Mouse (Mus musculus): ENCODE measurements around the gene Cd37. TPM values are rescaled to one million over a fixed set of nuclear protein-coding genes. Genes with fewer than 3 reads are reported as not detected.

Gene Cd37
- total RNA-seq, 2 experiments from 2014 or later = 4.0 to 7.4 TPM

DNA sequence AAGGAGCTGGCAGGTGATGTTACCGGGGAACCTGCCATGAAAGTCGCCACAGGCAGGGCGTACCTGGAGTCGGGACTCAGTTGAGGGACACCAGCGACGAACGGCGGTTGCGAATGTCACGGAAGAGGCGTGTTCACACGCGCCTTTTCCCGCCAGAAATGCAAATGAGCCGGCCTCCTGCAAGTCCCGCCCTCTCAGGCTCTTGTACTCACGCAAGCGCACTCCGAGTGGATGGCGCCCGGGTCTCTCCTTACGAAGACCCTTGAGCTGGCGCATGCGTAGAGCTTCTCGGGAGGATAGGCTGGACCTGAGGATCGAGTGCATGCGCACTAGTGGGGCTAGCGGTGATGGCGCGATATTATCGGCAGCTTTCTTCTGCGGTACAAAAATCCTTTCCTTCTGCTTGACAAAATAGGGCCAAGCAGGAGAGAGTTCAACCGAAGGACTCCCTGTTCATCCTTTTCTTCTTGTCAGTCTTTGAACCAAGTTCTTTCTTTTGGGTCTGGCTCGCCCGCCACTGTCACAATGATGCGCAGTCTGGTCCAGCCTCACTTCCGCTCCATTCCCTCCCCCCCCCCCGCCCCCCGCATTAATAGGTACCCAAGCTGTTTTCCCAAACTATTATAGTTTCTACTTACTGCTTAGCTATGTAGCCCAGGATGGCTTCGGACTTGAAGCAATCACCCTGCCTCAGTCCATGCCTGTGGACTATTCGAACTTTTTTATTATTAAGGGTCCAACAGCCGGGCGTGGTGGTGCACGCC, 34.4 kb downstream of the Cd37 start, which contains the start of gene Ccdc155:
TSS of gene Ccdc155 (minus strand) at position 513 of the 764 bp plus-strand sequence.
- DNase-seq (ENCODE audit: low spot score in 2 of 2) = peak; percentile 70 to 75

DNA sequence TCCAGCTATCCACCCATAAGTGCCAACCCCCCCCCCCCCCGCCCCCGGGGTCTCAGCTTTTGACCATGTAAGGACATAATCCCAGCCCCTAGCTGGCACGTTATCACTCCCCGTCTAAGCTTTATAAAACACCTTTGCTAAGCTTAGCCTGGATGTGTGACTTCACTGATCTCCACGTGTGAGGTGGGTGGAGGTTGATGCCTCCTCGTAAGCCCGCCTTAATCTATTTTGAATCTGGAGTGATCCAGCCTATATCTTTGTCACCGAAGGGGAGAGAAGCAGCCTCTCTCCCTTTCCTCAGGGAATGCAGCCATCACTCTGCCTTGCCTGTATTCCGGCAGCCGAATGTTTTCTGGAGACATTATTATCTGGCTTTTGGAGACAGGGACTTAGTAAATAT, 36.3 kb downstream of the Cd37 start:
- no peak for DNase-seq (ENCODE audit: low spot score in 2 of 2)

DNA sequence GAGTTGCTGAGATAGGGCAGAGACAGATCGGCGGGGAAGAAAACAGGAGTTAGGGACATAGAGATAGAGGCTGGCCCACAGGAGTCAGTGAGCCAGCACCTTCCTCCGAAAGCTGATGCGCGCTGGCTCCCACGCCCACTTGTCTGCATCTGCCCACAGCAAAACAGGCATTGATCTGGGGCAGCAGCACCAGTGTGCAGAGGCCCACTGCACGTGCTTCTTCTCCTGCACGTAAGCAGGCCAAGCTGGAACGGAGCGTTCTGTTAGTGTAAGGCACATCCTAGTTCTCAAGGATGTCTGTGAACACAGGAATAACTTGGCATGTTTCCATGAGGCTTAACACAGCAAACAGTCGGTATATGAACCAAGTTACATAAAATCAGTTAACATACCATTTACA, 40.0 kb downstream of the Cd37 start:
- no peak for DNase-seq (ENCODE audit: low spot score in 2 of 2)

DNA sequence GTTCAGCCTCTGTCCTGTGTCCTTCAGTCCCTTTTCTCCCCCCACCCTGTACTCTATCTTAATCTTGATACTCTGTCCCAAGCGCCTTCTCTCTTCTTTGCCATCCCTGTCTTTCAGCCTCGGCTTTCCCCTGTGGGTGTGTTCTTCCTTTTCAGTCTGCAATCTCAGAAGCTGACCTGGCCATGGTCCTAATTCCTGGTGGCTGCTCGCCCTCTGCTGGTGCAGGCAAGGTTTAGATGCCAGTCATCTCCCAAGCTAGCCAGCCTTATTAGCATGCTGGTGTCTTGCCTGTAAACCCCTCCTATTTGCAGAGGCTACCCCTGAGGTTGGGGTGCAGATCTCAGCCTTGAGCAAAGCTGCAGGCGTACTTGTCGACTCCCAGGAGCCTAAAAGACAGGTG, 40.5 kb downstream of the Cd37 start:
- DNase-seq (ENCODE audit: low spot score in 2 of 2) = peak; percentile 59 to 64

DNA sequence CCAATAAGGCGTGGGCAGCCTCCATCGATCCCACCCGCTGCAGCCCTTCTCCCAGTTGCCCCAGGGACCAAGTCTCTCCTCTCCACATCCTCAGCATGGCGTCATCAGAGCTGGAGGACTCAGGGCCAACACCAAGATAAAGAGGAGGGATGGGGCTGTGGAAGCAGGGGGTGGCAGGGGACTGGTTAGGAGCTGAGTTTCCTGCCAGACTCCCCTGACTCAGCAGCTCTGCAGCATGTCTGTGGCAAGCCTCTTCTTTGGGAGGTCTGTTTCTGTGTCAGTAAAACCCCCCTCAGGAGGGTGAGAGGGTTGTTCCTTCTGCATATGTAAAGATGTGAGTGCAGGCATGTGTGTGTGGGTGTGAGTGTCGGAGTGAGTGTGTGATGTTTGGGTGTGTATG, 41.9 kb downstream of the Cd37 start:
- DNase-seq (ENCODE audit: low spot score in 2 of 2) = no peak

DNA sequence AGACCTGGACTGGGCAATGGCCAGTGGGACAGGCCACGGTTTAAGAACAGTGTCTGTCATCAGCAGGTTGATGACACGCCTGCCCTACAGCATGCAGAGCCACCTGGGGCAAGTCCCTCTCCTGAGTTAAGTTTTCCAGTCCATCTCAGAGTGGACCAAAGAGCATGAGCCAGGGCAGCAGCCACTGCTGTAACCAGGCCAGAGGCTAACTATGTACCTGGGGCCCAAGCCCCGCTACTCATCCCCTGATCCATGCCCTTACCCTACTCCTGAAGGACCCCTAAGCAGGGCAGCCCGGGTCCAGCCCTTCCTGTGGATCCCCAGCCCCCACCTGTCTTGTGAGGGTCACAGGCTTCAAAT, 42.8 kb downstream of the Cd37 start:
- DNase-seq (ENCODE audit: low spot score in 2 of 2) = no peak

DNA sequence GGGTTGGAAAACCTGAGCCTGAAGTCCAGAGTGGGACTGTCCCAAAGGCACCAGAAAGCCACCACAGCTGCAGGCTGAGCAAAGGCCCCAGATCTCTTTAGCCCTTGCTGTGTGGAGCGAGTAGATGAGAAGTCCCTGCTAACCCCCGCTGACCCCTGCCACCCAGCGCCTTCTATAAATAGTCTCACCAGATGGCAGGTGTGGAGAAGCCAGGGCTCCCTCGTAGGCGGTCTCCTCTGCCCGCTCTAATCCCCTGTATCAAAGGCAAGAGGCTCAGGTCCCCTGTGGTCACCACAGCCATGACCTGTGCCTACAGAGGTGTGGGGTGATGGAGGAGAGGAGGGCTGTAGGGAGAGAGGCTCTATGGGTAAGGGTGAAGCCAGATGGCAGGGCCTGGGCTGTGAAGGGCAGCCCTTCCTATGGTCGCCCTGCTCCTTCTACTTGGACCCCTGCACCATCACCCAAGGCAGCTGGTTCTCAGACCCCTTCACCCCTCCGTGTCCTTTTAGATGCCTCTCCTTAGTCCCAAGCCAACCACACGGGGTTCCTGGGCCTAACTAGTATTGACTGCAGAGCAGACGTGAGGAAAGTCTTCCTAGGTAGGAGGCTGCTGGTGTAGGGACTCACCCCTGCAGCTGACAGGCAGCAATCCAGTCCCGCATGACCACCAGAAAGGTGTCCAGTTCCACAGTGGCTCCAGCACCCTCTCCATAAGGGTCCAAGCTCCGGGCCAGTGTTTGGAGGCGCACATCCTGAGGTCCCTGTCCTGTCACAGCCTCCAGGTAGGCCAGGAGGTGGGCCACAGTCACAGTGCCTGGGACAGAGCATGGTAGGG, 43.4 kb downstream of the Cd37 start:
- DNase-seq (ENCODE audit: low spot score in 2 of 2) = no peak

DNA sequence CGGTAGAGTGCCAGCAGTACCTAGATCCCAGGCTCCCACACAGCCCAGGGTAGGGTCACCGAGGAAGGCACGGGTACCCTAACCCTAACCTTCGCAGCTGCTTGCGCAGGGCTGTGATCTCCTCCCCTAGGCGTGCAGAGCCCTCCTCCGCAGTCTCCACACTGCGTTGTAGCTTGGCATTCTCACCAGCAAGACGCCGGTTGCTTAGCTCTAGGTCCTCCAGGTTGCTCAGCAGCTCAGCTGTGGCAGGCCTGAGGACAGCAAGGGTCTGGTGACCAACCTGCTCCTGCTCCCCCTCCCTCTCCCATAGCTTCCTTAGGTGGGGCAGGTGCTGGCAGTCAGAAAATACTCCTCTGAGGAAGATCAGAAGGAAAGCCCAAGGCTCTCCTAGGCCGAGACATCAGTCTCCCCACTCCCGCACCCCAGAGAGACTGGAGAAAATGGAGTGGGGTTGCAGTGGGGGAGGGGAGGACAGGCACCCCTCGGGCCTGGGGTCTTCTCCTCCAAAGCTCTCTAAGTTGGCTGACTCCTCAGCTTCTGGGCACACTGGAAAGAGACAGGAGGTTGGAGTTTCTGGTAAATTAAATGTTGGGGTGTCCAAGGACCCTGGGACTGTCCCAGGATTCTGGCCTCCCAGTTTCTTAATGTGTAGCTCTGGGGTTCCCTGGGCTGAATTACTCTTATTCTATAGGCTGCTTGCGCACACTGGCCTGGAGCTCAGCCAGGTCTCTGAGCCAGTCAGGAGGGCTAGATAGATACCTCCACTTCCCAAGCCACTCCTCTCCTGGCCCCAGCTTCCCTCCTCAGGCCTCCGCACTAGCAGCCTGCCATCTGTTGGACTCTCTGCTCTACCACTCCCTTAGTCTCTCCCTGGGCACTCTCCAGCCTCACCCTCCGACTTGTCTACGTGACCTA, 44.8 kb downstream of the Cd37 start:
- DNase-seq (ENCODE audit: low spot score in 2 of 2) = no peak

DNA sequence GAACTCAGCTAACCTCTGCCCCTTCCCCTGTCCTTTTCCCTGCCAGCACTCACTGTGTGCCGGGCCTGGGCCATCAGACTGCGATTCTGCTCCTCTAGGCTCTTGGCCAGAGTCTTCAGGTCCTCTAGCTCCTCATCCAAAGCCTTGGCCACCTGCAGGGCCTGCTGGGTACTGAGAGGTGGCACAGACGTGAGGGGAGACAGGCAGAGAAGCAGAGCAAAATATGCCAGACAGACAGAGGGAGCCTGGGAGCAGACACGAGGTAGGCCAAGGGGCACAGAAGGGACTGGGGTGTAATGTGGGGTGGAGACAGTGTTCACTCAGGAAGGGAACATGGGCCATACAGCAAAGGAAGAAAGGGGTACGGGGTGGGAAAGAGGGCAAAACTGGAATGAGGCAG, 45.5 kb downstream of the Cd37 start:
- no peak for DNase-seq (ENCODE audit: low spot score in 2 of 2)

DNA sequence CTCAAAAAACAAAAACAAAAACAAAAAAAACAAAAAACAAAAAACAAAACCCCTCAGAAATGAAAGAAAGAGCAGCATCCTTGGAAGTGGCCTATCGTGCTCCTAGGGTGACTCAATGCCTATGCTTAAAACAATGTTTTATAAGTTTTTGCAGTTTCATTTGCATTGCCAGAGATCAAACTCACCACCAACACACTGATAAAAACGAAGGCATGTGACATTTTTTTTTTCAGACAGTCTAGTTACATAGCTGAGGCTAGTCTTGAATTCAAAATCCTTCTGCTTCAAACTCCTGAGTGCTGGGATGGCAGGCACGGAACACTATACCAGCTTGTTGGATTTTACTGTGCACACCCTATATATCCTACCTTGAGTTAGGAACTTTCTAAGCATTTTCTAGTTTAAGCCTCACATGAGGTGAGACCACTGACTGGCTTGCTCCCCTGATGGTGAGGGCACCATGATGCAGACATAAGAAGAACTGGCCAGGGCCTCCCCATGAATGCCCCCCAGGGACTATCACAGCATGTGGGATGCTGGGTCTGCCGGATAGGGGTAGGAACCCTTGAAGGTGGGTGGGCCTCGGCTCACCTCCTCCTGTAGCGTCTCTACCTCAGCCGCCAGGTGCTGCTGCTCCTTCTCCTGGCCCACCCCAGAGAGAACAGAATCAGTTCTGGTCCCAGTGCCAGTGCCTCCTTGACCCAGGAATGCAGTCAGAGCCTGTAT, 46.2 kb downstream of the Cd37 start:
- DNase-seq (ENCODE audit: low spot score in 2 of 2) = no peak

DNA sequence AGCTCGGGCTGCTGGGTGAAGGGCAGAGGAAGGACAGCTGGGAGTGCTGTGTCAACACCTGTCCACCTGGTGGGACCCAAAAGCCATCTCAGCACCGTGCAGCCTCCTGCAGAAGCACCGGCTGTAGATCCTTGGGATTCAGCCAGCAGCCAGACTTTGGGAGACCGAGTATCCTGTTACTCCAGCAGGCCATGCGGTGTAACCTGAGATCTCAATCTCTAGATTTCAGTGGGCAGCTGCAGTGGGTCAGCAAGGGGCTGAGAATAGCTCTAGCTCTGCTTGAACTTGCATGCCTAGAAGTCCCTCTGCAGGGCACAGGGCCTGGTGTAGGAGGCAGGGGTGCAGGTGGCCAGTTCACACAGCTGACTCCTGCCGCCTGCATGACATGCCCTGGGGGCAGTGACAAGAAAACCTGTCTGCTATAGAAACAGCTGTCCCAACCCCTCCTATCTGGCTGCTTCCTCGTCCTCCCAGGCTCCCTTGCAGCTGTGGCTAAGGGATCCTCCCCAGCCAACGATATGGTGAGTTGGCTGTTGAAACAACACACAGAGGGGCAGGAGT, 47.0 kb downstream of the Cd37 start:
- DNase-seq (ENCODE audit: low spot score in 2 of 2) = no peak

DNA sequence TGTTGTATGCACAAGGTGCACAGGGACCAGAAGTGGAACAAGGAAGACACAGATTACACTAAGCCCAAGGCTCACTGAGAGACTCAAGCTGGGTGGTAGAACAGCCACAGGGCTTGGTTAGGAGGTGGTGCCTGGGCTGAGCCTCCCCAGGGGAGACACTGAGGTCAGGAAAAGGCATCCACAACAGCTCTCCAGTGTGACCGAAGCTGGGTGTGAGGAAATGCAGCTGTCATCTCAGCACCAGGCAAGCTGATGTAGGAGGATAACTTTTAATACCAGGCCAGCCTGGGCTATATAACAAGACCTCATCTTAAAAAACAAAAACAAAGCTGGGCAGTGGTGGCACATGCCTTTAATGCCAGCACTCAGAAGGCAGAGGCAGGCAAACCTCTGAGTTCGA, 47.8 kb downstream of the Cd37 start:
- no peak for DNase-seq (ENCODE audit: low spot score in 2 of 2)

DNA sequence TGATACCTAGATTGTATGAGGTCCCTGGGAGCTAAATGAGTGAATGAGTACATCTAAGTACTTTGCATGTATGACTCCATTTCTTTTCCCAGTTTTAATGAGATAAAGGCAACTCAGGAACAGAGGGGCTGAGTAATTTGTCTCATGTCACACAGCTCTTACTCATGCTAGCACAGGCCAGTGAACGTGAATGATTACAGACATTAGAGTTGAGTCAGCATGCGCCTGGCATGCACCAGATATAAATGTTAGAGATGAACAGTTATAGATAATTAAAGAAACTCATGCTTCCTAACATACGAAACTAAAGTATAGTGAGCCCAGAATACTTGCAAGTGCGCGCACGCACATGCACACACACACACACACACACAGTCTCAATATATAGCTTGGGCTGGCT, 48.7 kb downstream of the Cd37 start:
- no peak for DNase-seq (ENCODE audit: low spot score in 2 of 2)

DNA sequence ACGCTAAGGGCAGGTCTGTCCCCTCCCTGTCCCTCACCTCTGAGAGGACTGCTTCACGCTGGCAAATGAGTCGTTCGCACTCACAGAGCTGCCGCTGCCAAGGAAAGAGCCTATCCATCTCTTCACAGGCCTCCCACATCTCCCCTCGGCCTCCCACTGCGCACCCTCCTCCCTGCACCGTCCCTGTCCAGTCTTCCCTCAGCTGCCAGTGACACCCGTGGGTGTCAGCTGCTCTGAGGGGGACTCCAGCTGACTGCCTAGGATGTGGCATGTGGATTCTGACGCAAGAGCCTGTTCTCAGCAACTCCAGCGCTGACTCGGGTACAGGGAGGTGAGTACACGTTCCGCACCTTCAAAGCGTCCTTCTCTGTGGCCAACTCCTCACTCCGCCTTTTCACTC, 49.3 kb downstream of the Cd37 start:
- no peak for DNase-seq (ENCODE audit: low spot score in 2 of 2)

DNA sequence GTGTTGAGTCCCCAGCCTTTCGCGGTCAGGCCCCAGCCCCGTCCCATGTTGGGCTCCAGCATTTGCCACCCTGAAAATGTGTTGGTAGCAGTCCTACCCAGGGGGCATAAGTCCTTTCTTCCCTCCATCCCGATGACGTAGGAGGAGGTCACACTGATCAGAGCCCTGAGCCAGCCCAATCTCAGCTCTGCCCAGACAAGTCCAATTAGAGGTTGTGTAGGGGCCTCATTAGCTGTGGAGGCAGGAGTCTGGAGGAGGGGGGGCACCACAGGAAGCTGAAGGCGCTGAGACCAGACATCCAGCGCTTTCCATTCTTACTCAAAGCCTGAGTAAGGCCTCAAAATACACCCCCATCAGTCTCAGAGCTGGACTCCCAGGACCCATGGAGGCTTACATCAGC, 53.0 kb downstream of the Cd37 start:
- no peak for DNase-seq (ENCODE audit: low spot score in 2 of 2)

DNA sequence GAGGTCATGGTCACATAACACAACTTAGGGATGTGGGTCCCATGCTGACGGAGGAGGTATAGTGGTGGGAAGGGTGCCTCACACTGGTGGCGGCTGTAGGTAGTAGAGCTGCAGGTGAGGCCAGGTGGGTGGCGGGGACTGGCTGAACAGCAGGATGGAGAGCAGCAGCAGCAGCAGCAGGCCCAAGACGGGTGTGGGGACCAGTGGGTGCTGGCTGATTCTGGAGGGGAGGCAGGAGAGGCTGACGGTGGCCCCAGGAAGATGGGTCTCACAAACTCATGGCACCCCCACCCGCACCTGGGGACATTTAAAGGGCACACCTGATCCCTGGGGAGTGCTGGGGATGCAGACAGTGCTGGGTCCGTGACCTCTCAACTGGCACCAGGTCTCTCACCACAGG, 55.2 kb downstream of the Cd37 start:
- DNase-seq (ENCODE audit: low spot score in 2 of 2) = no peak

Data from adrenal gland, adult 18-20 months (tissue).